Mouse (Mus musculus): ENCODE results near the gene Mipep.

Gene Mipep

DNA sequence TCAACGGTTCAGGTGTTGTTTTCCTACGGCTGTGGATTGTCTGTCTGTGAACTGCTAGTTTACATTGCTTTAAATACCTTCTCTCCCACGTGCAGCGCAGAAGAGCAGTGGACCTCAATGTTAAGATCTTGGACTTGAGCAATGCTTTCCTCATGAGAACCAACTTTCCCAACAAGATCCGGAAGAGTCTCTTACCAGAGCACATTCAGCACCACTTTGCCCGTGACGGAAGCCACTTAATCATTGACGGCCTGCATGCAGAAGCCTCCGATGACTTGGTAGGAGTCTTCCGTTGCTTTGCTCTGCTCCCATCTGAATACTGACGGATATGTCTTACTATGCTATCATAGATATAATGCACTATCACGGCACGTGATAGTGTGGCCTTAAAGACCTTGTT lies 17.7 kb downstream of the Mipep start:
- no peak for DNase-seq (ENCODE audit: low read depth, low spot score)

DNA sequence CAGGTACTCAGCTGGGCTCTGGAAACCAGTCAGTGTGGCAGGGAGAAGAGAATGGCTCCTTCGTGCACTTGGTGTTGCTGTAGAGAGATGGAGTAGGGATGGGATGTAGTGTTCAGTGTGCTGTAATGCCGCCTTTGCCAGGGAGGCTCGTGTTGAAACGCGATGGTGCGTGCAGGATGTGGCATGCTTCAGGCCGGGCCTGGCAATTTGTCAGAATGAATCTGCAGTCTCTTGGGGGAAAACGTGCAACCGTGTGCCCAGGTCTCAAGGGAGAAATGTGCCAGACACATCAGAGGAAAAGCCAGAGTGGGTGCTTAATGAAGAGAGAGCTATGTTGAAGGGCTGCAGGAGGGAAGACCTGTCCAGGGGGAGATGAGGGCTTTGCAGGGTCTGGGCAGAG lies 20.6 kb downstream of the Mipep start:
- no peak for DNase-seq (ENCODE audit: low read depth, low spot score)

DNA sequence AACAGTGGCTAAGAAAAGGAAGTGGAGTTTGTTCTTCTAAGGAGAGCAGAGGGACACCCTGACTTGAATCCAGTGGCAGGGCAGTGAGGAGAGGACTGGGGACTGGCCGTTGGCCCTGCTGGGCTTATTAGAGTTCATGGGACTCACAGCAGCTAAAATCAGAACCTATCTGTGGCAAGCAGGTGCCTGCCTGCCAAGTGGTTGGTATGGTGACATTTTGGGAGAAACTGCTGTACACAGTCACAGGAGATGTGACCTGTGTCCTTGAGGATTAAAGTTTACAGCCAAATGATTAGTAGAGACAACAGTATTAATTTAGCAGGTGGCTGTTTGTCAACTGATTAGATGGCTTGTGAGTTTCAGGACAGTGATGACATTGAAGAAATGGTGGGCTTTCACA lies 21.5 kb downstream of the Mipep start:
- DNase-seq (ENCODE audit: low read depth, low spot score): no peak

DNA sequence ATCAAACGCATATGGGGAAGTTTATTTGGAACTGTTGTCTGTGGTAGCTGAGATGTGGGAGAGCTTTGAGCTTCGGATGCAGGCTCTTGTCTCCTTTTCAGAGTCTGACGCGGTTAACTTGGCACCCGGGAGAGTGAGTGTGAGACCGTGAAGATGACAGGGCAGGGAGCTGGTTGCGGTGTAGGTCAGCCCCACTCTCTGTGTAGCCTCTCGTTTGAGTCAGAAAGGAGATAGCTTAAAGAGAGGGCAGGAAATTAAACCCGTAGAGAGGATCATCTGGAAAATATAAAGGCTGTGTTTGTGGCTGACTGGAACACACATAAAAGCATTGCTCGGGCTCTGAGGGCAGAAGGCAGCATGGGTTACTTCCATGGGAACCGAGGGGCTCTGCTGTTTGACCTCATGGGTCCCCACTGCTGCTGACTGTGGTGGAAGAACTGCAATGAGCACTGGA lies 22.5 kb downstream of the Mipep start:
- peak; percentile 43 for DNase-seq (ENCODE audit: low read depth, low spot score)

DNA sequence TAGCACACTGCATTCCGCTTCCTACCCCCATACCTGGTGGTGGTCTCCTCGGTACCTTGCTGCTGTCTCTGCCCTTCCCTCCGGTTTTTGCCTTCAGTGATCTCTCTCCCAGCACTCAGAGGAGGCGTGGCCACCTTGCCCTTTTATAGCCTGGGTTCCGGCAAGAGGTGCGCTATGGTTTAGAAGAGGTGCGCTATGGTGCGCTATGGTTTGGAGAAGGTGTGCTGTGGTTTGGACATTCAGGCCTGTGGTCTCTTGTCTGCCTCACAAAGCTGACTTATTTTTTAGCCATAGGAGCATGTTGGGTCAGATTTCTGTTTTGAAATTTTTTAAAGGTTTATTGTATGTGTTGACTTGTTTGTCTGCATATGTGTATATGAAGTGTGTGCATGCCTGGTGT lies 25.5 kb downstream of the Mipep start:
- no peak for DNase-seq (ENCODE audit: low read depth, low spot score)

DNA sequence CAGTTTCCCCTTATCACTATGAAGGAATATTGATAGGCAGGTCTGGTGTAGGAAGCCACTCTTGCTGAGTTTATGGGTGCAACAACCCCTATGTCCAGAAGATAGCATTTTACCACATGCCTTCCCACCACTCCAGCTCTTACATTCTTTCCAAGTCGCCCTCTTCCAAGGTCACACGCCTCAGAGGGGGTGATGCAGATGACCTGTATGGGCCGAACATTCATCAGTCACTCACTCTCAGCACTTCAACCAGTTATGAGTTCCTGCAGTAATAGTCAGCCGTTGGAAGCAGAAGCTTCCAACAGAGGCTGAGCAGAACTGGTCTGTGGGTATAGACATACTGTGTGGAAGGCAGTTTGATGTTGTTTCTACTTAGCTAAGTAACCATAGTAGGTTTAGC lies 27.2 kb downstream of the Mipep start:
- DNase-seq (ENCODE audit: low read depth, low spot score): no peak

DNA sequence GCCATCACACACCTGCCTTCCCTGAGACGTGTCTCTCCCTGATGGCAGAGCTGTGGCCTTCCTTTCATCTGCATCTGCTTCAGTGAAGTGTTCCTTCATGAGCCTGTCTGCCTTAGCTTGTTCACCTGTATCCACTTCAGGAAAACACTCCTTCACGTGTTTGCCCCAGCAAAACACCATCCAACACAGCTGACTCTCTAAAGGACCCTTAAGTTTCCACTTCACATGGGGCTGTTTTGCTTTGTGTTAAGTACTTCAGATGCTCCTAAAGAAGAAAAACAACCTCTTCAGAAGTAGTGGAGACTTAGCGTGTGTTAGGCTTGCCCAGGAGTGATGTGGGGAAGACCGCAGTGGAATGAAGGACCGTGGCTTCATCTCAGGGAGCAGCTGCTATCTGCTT lies 30.7 kb downstream of the Mipep start:
- DNase-seq (ENCODE audit: low read depth, low spot score): no peak

DNA sequence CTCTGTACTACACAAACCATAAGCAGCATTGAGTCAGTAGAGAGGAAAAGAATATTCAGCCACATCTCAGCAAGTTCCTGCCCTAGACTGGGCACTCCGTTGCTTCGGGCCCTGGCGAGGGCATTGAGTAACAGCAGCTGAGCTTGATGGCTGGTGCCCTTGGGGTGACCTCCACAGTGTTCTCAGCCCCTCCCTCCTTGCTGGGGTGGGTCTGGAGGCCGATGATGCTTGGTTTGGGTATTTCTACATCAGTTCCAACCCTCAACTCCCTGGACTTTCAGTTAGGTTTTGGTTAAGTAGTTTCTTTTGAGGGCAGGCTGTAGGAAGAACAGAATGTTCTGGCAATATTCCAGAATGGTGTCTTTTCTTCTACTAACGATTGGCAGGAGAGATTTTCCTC lies 33.7 kb downstream of the Mipep start:
- DNase-seq (ENCODE audit: low read depth, low spot score): no peak

DNA sequence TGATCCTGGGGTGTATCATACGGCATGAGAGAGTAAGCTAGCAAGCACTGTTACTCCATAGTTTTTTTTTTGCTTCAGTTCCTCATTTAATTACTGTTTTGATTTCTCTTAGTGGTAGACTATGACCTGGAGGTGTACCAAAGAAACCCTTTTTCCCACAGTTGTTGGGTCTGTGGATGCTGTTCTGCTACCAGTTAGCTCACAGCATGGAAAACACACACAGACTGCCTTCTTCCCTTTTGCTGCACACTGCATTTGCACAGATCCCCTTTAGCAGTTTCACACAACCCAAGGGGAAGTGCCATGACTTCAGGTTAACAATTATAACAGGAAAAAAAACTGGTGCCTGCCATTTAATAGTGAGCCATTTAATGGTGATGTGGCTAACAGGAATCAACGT lies 45.7 kb downstream of the Mipep start:
- DNase-seq (ENCODE audit: low read depth, low spot score): no peak

DNA sequence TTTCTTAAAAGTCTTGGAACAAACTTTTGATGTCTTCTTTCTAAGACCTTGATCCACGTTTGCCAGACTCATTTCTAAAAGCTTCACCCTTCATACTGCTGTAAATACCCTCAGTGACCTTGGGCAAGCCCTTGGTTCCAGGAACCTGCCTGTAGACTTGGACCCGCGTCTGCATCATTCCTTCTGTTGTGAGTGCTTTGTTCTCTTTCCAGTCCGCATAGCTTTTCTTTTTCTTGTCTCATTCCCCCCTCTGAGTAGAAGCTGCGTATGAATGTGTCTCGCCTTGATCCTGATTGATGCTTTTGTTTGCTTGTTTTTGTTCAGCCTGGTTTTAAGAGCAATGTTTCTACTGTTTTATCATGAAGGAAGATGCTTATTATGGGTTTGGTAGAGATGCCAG lies 52.3 kb downstream of the Mipep start:
- DNase-seq (ENCODE audit: low read depth, low spot score): no peak

DNA sequence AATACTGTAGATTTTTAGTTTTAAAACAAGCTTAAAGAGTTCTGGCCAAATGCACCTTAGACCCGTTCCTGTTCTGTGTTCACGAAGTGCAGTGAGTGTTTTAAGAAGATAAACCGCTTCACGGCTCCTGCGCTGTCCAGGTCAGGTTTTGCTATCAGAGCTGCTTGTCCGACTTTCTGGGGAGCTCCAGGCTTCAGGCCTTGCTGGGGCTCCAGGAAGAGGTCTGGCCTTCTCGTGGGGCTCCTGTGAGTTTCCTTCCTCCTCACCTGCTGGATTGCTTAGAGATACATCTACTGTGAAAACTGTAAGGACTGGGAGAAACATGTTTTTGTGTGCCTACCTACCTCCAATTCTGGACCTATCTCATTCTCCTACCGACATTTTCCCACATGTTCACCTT lies 55.3 kb downstream of the Mipep start:
- no peak for DNase-seq (ENCODE audit: low read depth, low spot score)

DNA sequence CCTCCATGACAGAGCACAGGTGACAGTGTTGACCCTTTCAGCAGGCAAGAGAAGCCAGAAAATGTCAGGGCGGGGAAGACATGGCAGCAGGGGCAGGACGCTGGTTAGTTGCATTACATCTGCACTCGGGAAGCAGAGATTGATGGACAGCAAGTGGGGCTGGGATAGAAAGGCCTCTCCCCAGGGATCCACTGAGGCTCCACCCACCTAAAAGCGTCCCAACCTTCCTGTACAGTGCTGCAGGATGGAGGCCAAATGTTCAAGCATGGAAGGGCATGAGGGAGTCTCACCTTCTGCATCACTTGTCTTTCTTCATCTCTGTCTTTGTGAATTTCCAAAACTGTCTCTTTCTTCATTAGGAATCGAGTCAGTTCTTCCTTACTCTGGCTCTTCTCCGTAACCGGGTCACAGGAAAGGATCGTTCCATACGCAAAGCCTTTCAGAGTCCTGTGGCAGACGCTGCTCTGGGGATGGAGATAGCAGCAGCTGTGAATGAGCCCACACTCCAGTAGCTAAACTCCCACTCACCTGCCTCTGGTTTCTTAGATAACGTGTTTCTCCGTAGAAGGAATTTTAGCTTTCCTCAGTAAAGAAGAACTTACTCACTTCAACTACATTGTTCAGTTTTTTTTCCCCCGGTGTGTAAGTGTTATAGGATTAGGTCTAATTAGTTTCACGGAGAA lies 57.7 kb downstream of the Mipep start:
- DNase-seq (ENCODE audit: low read depth, low spot score): peak; percentile 72

DNA sequence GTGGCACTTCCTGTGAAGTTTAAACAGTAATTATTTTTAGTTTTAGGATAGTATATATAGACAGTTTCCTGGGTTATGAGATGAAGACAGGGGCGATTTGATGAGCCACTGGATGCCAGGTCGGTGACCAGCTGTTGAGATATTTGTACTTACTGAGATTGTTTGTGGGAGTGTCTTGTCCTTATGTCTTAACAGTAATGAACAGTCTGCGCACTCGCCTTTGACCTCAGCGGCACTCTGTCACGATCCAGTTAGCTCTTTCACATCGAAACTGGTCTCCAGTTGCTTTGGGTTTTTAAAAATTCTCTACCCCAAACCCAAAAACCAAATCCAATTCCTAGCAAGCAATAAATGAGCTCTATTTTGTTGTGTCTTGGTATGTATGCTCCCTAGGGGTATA lies 59.2 kb downstream of the Mipep start:
- DNase-seq (ENCODE audit: low read depth, low spot score): no peak

DNA sequence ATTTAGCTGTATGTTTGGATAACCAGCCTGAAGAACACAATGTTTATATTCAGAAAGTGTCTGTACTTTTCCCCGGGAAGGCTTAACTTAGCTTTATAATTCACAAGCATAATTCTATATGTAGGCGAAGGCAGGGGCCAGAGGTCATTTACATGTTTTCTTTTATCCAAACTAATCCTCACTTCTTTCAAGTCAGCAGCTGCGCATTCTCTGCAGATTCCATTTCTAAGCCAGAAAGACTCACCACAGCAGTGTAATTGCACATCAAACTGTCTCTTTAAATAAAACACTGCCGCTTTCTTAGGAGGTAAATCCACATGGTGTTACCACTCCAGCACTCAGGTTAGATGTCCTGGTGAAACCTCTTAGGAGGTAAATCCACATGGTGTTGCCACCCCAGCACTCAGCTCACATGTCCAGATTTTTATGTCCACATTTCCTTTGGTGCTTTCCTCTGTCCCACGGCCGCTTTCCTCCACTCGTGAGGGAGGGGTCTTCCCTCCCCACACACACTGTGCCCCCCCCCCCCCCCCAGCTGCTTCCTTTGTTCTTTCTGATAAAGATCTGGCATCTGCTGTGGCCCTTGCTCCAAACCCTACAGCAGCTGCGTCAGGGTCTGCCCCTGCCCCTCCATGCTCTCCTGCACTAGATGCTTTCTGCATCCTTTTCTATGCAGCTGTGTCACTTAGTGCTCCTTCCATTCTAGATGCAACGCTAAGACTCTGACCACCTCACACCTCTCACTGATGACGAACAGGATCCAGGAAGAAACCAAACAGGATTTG lies 61.1 kb downstream of the Mipep start:
- no peak for DNase-seq (ENCODE audit: low read depth, low spot score)

DNA sequence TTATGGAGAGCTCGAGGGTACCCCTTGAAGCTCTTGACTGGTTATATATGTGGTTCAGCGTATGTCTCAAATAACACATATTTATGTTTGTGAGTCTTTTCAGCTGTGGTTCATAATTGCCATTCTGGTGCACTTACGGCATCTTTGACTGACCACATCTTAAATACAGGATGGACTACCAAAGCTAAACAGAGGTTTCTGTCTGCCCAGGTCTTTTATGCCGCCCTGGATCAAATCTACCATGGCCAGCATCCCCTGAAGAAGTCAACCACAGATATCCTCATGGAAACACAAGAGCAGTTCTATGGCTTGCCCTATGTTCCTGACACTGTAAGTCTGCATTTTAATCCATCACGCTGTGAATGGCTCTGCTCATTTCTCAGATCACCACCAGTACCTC lies 61.8 kb downstream of the Mipep start:
- no peak for DNase-seq (ENCODE audit: low read depth, low spot score)

DNA sequence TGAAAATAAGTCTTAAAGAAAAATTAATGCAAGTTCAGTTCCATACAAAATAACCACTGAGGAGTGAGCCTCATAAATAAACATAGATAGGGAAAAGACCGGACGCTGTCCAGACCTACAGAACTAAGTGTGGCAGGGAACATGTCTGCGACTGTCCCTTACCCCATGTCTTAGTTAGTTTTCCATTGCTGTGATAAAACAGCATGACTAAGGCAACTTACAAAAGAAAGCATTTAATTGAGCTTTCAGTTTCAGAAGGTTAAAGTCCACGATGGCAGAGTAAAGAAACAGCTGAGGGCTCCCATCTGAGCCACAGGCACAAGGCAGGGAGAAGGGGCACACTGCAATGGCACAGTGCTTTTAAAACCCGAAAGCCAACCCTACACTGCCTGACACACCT lies 63.8 kb downstream of the Mipep start:
- no peak for DNase-seq (ENCODE audit: low read depth, low spot score)

DNA sequence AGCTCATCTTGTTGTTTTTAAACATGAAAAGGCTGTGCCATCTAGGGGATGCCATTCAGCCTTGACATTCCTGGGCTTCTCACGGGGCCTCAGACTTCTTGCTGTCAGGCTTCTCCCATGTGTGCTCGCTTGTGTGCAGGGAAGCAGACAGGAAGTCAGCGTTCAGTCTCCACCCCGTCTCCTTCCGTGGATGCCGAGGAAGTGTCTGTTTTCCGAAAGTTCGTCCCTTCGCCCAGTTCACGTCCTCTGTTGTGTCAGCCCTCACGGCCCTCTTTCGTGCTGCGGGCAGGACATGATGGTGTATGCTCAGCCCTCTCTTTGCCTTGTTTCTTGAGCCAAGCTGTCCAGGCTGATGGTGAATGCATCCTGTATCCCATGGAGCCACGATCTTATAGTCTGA lies 65.7 kb downstream of the Mipep start:
- no peak for DNase-seq (ENCODE audit: low read depth, low spot score)

DNA sequence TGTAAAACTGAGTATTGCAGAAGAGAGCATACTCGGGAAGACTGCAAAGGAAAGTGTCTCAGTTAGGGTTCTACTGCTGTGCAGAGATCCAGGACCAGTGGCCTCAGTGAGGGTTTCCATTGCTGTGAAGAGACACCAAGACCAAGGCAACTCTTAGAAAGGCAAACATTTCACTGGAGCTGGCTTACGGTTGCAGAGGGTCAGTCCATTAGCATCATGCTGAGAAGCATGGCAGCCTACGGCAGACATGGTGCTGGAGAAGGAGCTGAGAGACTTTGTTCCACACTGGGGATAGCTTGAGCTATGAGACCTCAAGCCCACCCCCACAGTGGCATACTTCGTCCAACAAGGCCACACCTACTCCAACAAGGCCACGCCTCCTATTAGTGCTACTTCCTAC lies 67.3 kb downstream of the Mipep start:
- no peak for DNase-seq (ENCODE audit: low read depth, low spot score)

DNA sequence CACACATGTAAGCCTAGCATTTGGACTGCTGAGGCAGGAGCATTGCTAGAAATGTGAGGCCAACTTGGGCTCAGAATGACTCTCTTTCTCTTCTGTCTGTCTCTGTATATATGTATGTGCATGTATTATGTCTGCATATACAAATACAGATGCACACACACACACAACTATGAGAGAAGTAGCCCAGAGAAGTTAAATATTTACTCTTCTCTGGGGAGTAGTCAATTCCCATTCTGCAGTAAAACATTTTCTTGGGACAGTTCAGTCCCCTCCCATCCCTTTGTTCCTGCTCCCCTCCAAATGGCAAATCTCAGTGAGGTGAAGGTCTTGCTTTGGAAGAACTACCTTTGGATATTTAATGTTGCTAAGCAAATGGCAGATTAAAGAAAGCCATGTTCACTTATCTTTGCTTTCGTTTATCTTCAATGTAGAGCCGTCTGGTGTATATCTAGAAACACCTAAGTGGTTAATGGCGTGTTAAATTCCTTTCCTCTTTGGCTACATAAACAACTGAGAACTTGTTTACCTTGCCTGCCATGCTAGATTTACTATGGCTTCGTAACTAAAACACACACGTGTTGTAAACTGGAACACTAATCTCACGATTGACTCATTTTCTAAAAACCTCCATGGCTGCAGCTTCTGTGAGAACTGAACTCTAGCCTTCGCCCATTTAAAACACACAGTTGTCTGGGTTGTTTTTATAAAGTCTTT lies 72.0 kb downstream of the Mipep start:
- DNase-seq (ENCODE audit: low read depth, low spot score): no peak

DNA sequence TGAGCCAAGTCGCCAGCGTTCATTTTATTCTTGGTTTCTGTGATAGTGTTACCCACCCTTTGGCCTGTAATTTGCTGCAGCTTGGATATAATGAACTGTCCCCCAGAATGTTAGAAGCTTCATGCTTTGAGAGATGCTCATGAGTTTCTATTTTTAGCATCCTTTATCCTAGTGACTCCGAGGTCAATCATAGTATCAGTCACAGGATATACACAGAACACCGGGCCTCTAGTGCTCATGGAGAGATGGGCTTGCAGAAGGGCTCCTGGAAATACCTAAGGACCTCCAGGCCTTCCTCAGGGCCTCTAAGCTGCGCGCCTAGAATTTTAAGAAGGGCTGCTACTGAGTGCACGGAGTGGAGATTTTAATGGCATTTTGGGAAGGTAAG lies 72.5 kb downstream of the Mipep start:
- no peak for DNase-seq (ENCODE audit: low read depth, low spot score)

DNA sequence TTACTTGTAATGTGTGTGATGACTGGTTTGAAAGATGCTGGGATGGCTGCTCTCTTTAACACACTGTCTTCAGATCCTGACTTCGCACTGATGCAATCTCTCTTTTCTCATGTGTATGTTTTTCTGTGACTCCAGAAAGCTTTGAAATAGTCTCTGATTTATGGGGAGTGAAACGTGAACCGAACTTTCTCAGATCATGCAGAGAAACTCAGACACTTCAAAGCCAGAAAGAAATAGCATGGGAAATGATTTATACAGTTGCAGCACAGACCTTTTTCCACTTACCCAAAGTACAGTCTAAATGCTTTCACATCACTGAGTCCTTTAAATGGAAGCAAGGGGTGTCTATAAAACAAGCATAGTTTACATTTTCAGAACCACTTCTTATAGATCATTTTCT lies 79.0 kb downstream of the Mipep start:
- no peak for DNase-seq (ENCODE audit: low read depth, low spot score)

DNA sequence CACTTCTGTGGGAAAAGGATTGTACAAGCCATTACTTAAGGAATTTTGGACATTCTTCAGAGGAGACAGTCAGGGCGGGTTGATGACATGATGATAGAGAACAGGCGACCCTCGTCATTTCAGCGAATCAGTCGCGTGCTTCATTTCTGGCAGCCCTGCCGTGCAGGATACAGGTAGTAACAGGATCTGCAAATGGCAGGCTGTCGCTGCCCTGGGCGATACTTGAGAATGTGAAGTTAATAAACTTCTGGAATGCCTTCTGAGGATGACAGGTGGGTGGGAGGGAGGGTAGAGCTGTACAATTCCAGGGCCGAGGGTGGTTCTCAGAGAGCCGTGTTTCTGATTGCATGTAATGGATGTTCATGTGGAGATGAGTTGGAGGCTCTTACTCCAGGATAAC lies 82.0 kb downstream of the Mipep start:
- DNase-seq (ENCODE audit: low read depth, low spot score): no peak

DNA sequence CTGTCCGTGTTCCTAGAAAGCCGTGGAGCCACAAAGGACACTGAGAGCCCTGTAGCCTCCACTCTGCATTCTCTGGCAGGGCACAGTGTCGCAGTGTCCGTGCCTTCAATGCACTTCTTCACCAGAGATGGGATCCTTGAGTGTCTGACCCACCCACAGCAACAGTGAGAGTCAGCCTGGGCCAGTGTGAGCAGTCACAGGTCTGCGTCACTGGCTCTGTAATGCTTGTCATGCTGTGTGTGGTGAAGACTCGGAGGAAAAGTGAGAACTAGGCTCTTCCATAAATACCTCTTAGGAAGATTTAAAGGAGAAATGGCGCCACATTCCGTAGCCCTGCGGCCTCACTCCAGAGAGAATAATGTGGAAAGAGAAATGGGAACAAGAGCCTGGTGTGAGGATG lies 84.0 kb downstream of the Mipep start:
- DNase-seq (ENCODE audit: low read depth, low spot score): peak; percentile 21
